Mouse (Mus musculus): ENCODE measurements around the gene Rcn2.

Rcn2 gene

DNA sequence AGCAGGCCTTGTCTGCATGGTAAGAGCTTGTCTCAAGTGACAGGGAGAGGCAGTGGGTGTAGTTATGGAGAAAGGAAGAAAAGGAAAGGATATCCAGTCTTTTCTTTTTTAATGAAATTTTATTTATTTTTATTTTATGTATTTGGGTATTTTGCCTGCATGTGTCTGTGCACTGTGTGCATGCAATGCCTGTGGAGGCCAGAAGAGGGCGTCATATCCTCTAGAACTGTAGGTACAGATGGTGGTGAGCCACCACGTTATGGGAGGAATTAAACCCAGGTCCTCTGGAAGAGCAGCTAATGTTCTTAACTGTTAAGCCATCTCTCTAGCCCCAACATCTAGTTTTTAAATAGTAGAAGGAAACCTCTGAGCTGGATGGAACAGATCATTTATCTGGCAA is 50.5 kb downstream of the Rcn2 start:
- DNase-seq (ENCODE audit: extremely low read depth, low read depth): no peak

DNA sequence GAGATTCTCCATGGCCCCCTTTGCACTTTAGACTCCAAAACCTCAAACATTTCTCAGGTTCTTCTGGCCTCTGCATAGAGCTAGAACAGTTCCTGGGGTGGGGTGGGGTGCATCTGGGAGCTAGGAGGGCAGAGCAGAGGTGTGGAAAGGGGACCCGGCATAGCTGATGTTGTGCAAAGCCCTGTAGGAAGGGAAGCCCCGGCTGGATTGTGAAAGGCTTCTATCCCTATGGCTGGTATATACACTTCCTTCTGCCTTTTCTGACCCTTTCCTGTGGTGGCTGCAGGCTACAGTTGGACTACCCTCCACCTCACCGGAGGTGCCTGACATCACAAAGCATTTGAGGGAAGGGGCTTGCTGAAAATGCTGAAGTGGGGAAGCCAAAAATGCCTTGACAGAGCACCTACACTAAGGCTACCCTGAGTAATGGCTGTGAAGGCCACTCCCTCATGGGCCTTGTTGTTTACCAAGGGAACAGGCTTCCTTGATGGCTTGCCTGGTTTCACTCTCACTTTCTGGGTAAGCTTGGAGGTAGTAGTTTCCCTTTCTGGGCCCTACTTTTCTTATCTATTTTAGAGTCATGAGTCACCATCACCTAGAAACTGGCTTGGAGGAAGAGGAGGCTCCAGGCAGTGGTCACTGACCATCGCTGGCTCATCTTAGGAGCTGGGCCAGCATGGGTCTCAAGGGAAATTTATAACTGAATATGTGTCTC is 56.1 kb downstream of the Rcn2 start:
- DNase-seq (ENCODE audit: extremely low read depth, low read depth): no peak

DNA sequence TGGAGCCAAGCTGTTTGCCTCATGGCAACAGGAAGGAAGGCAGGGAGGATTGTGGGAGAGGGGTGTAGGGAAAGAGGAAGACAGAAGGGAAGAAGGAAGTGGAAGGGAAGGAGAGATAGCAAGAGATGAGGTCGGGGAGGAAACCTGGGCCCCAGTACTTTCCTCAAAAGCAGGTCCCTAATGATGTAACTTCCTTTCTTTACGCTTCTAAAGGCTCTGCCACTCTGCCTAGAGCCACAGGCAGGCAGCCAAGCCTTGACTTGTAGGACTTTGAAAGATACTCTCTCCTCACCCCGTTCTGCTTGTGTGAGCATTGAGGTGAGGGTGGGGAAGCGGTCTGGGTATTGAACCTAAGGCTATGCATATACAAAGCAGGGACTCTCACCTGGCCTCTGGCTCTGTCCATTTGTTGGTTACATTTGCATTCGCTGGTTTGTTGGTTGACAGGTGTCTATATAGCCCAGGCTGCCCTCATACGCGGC is 58.4 kb downstream of the Rcn2 start:
- no peak for DNase-seq (ENCODE audit: extremely low read depth, low read depth)

DNA sequence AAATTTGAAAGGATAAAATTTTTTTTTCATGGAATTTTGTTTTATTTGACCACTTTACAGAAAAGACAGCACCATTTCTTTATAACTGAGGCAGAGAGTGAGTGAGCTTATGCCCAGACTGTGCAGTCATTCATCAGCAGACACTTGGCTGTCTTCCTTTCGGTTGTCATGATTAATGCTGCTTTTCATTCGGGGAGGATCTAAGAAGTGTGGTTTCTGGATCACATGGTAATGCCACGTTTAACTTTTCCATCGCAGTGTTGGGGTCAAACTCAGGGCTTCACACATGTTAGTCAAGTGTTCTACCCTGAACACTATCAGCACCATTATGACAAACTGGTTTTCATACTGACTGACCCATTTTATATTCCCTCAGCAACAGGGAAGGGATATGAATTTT is 59.4 kb downstream of the Rcn2 start:
- no peak for DNase-seq (ENCODE audit: extremely low read depth, low read depth)

DNA sequence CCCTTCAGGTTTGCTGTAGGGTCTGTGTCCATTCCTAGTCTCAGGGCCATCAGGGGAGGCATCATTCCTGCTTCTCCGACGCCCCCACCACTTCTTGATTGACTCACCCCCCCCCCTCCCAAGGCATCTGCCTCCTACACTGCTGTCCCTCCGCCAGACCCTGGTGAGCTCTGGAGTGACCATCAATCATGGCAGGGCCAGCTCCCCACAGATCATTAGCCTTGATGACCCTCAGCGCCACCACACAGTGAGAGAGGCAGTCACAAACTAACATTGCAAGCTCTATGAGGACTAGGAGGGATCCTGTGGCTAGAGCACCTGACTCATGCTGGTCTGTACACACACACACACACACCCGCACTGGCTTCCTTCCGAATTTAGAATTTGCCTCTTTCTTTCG is 63.3 kb downstream of the Rcn2 start:
- DNase-seq (ENCODE audit: extremely low read depth, low read depth): no peak

DNA sequence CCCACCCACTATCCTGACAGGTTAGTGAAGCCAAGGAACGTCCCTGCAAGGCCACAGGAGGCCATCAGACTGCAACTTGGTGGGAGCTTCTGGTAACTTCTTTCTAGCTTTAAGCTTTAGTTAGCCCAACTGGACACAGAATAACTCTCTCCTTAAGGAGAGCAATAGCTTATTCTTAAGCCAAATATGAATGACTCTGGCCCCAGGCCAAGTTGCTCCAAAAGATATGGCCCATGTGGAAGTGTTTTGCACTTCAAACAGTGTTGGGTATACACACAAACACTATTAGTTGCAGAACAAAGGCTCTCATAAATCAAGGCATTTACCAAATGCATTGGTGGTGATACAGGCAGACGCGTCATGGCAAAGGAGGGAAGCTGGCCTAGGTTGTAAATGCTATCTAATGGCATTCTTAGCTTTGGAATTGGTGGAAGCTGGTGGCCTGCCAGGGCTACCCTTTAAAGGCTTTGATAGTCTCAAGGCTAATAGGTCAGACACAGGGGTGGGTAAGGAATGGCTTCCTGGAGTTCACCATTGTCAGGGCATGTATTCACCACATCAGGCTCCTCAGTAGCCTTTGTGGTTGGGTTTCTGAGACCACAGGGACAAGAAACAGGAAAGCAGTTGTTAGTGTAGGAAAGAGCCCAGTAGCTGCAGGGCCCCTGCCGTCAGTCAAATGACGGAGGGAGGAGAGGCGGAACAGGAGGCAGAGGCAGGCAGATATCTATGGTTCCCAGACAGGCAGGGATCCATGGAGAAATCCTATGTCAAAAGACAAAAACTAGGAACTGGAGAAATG is 64.8 kb downstream of the Rcn2 start:
- no peak for DNase-seq (ENCODE audit: extremely low read depth, low read depth)

DNA sequence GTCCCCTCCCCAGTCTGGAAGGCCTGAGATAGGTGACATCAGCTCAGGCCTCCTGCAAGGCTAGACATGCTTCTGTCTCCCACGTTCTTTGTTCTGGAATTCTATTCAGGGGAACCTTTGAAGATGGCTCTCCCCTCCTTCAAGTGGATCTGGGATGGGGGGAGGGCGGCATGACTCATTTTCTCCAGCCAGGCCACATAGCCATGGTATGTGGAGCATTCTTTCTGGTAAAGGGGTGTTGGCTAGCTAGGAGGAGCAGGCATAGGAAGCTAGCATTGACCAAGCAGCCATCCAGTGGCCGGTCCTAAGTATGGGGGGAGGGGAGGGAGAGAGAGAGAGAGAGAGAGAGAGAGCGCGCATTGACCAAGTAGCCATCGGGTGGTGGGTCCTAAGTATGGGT is 65.9 kb downstream of the Rcn2 start:
- no peak for DNase-seq (ENCODE audit: extremely low read depth, low read depth)

DNA sequence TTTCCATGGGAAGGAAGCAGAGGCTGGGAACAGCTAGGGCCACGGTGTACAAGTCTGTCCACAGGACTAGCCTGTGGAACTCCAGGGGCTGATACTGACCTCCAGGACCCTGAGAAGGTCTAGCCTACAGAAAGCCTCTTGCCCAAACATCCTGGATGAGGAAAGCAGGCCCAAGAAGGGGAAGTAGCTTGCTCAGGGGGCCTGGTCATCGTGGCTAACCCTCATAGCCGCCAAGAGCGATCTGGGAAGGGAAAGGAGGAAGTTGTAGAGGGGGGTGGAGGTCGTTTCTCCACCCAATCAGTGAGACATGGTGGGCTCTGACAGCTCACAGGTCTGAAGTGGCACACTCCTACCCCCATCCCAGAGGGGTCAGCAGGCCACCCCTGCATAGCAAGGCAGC is 66.5 kb downstream of the Rcn2 start:
- DNase-seq (ENCODE audit: extremely low read depth, low read depth): peak; percentile 47

Data from MEL-GATA-1-ER (cell line).